Mouse (Mus musculus) lung, embryonic 15.5 days (tissue): ENCODE measurements around the gene Krt23. TPM values are rescaled to one million over a fixed set of nuclear protein-coding genes. Genes with fewer than 3 reads are reported as not detected.

Experiments used
- ATAC-seq: fragments of 200-750 bp; cut with Nextera tagmentation; 2 replicates; pipeline ENCODE4 v1.8.0; 2017; ENCODE audit warnings: moderate number of reproducible peaks, borderline replicate concordance; ENCODE audit not compliant: low FRiP score, low TSS enrichment; ENCODE audit errors: extremely low read depth
- H3K27ac ChIP-seq: fragments of 300-500 bp; sonication (generic); 2 replicates; pipeline ENCODE4 v1.5.1; 2015; ENCODE audit warnings: moderate library complexity, mild to moderate bottlenecking, inconsistent platforms
- H3K27me3 ChIP-seq: fragments of 300-500 bp; sonication (generic); 2 replicates; pipeline ENCODE4 v1.6.1; 2015; ENCODE audit warnings: inconsistent platforms
- H3K36me3 ChIP-seq: fragments of 300-500 bp; sonication (generic); 2 replicates; pipeline ENCODE4 v1.6.1; 2015; ENCODE audit warnings: inconsistent platforms
- H3K4me1 ChIP-seq: fragments of 300-500 bp; sonication (generic); 2 replicates; pipeline ENCODE4 v1.6.1; 2015; ENCODE audit warnings: inconsistent platforms
- H3K4me2 ChIP-seq: fragments of 300-500 bp; sonication (generic); 2 replicates; pipeline ENCODE4 v1.6.1; 2015; ENCODE audit warnings: inconsistent platforms, mild to moderate bottlenecking, moderate library complexity
- H3K4me3 ChIP-seq: fragments of 300-500 bp; sonication (generic); 2 replicates; pipeline ENCODE4 v1.5.1; 2015; ENCODE audit warnings: mild to moderate bottlenecking, inconsistent platforms
- H3K9ac ChIP-seq: fragments of 300-500 bp; sonication (generic); 2 replicates; pipeline ENCODE4 v1.6.1; 2015; ENCODE audit warnings: inconsistent platforms
- H3K9me3 ChIP-seq: fragments of 300-500 bp; sonication (generic); 2 replicates; pipeline ENCODE4 v1.6.1; 2016; ENCODE audit warnings: inconsistent platforms
- WGBS: fragments of 180-500 bp; shearing (Covaris S2); methylation state at CpG from one replicate; pipeline ENCODE4 v1.1.7; 2015; 5-methylcytosine and 5-hydroxymethylcytosine counted together
- polyA plus RNA-seq: library from polyadenylated mRNA; unstranded; fragments of >200 nt; fragmentation: Nextera tagmentation; extraction: Ambion mirVana; gene quantifications from 2 replicates; pipeline ENCODE4 v1.2.1, GENCODE M21; 2015

Krt23 gene
- 3.9 and 5.1 TPM in 2 replicates for polyA plus RNA-seq

DNA sequence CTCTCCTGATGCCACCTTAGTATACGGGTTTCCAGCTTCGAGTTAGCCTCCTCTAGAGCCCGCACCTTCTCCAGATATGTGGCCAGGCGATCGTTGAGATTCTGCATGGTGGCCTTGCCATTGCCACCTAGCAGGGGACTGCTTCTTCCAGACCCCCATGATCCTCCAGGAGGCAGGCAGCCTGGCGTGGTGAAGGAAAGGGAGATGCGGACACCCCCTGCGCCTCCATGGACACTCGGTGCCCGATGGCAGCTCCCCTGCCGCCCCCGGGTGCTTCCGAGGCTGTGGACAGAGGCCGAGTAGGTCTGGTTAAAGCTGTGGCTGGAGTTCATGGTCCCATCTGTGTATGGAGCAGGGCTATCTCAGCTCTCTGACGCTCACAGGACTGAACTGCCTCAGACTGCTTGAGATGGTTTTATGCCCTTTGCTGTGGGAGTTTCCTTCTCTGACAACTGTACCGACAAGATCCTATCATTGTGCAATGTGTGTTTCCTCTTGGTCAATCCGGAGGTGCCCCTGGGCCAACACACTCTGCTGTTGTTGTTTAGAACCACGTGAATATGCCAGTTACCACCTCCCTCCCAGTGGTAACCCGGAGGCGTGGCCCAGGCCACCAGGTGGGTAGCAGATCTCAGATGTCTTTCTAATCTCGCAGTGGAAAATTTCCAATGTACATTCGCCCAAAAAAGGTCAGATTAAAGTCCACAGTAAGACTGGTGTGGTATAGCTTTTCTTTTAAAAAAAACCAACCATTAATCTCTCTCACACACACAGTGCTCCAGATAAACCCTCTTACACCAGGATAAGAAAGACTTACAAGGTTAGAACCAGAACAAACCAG lies at the start of gene Krt23:
TSS of gene Krt23 (minus strand) at position 405 of the 841 bp plus-strand sequence.
- no peak for ATAC-seq
- Histone ChIP-seq H3K36me3 (no peaks in the 10 kb centered on the region), H3K27me3 (no peaks in the 10 kb centered on the region), H3K4me1 (peaks cover 16% of the 10 kb centered on the region), H3K9me3 (no peaks in the 10 kb centered on the region), H3K9ac (no peak within 1 kb of the TSS), H3K4me3 (no peak within 1 kb of the TSS), H3K4me2 (no peak within 1 kb of the TSS), H3K27ac (peak within 1 kb of the TSS; percentile 60)
- 66% methylated on average over 22 of the region's 22 CpGs for WGBS

DNA sequence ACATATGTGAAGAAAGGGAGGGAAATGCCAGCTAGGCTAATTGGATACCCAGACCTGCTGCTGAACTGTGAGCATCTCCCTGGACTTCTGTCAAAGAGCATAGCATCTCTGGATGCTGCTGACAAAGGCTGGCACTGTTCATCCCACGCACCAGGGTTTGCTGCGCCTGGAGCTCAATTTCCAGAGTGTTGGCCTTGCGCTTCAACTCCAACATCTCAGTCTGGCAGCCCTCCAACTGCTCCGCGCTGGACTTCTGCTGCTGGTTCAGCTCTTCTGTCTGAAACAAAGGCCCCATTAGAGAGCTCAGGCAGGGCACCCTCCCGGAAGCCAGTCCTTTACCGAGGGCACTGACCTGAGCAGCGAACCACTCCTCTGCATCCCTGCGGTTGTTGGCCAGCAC lies 46.8 kb upstream of the Krt23 start:
- WGBS = 35% methylated on average over 9 of the region's 9 CpGs
- no peak for ATAC-seq
- Histone ChIP-seq H3K27ac (peak overlapping the region; percentile 68; the same call in 1 of the 2 replicates), H3K9me3 (no peaks in the 10 kb centered on the region), H3K36me3 (no peaks in the 10 kb centered on the region), H3K9ac (no peak overlapping the region), H3K4me3 (no peak overlapping the region), H3K4me2 (peak overlapping the region; percentile 8; the same call in 1 of the 2 replicates), H3K4me1 (0 out of 2 replicates have a peak, but pooled peaks cover 6% of the 10 kb centered on the region), H3K27me3 (no peaks in the 10 kb centered on the region)

DNA sequence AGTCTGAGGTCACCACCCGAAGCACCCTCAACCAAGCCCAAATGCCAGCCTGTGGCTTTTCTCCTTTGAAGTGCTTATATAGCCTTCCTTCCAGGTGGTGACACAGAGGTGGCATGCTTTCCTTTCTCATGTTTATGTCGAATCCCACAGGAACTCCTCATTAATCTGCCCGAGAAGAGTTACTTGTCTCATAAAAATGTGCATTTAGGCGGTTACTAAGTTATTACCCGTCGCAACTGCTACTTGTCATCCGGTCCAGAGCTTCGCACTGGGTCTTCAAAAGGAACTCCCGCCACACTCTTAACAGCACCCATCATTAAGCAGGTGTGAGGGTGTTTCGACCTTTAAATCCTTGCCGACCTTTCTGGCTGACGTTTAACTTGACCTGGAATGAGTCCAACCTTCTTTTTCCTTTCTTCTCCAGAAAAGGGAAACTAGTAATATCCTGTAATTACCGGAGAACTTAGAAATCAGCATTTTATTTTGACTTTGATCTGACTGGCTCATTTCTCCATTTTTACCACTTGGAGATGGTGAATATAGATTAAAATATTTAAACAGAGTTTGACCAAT lies 28.4 kb upstream of the Krt23 start, which contains the start of gene Krt39:
TSS of gene Krt39 (minus strand) at position 51 of the 573 bp plus-strand sequence.
- Histone ChIP-seq H3K27ac (no peak within 1 kb of the TSS), H3K9ac (no peak within 1 kb of the TSS), H3K9me3 (no peaks in the 10 kb centered on the region), H3K4me3 (no peak within 1 kb of the TSS), H3K27me3 (no peaks in the 10 kb centered on the region), H3K36me3 (no peaks in the 10 kb centered on the region), H3K4me1 (no peaks in the 10 kb centered on the region), H3K4me2 (no peak within 1 kb of the TSS)
- 56% methylated on average over 13 of the region's 13 CpGs for WGBS
- no peak for ATAC-seq

DNA sequence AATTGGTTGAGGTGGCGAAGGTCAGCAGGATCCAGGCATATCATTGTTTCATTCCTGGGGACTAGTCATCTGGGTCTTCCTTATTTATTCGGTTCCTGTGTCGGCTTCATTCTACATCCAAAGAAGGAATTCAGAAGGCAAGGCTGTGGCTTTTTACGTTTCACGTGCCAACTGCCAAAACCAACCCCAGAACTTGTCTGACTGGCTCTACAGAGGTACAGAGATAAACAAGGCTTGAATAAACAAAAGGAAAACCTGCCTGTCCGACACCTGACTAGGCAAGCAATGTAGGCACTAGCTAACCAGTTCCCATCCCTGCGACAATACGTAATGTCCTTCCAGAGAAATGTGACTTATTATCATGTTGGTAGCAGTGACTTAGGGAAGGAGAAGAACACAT lies 21.2 kb upstream of the Krt23 start:
- WGBS = 54% methylated on average over 8 of the region's 8 CpGs
- Histone ChIP-seq H3K27ac (0 out of 2 replicates have a peak overlapping the region, but pooled peaks have one; percentile 48), H3K36me3 (no peaks in the 10 kb centered on the region), H3K4me2 (no peak overlapping the region), H3K4me3 (no peak overlapping the region), H3K27me3 (no peaks in the 10 kb centered on the region), H3K4me1 (0 out of 2 replicates have a peak, but pooled peaks cover 4% of the 10 kb centered on the region), H3K9ac (no peak overlapping the region), H3K9me3 (no peaks in the 10 kb centered on the region)
- no peak for ATAC-seq

DNA sequence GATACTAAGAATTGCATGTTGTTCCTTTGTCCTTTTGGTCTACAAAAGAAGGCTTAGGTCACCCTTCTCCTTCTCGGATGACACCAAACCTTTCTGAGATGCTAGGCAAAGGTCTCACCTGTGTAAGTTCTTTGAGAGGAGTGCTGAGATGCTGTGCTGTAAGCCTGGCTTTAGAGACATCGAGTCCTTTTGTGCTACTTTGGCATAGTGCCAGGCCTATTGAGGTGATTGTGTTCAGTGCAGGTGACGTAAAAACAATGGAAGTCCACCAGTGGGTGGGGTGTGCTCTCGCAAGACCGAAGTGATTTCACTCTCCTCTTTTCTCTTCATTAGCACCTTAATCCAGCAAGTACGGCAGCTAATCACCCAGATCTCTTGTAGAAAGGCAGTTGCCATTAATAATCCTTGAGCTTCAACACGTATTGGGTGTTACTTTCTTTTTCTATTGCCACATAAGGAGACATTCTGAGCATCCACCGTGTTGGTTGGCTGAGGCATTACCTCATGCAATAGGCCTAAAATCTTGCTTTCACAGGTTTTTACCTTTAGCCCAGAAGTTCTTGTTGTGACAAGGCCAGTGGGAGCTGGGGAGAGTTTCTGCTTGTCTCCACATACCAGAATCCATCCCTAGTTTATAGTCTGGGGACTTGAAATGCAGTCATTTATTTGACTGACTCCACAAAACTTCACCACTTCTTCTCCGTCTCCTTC lies 7.3 kb upstream of the Krt23 start:
- no peaks in the 10 kb centered on the region for H3K4me1 ChIP-seq
- H3K27me3 ChIP-seq = no peaks in the 10 kb centered on the region
- WGBS = 76% methylated on average over 9 of the region's 9 CpGs
- H3K4me3 ChIP-seq = no peak overlapping the region
- no peak for ATAC-seq
- no peak overlapping the region for H3K4me2 ChIP-seq
- no peaks in the 10 kb centered on the region for H3K9me3 ChIP-seq
- H3K27ac ChIP-seq = no peak overlapping the region
- no peaks in the 10 kb centered on the region for H3K36me3 ChIP-seq
- no peak overlapping the region for H3K9ac ChIP-seq

DNA sequence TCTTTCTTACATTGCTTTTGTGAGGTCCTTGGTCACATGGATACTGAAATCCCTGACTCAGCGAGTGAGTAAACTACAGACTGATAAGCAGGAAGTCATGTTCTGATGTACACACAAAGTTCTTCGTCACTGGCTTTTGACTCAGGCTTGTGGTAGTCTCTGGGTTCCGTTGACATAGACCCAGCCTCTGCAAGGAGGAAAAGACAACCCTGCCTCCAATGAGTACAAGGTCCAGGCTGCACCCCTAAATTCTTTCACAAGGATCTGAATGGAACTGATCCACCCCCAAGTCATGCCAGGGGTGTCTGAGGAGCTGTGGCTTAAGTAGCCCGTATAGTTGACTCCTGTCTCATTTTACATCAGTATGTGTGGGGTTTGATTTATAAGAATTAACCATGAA lies 3.5 kb upstream of the Krt23 start:
- Histone ChIP-seq H3K27me3 (no peaks in the 10 kb centered on the region), H3K4me1 (peaks cover 11% of the 10 kb centered on the region; the same call in 1 of the 2 replicates), H3K9me3 (no peaks in the 10 kb centered on the region), H3K4me3 (no peak overlapping the region), H3K9ac (no peak overlapping the region), H3K27ac (no peak overlapping the region), H3K4me2 (no peak overlapping the region), H3K36me3 (no peaks in the 10 kb centered on the region)
- no peak for ATAC-seq
- 69% methylated on average over 4 of the region's 4 CpGs for WGBS

DNA sequence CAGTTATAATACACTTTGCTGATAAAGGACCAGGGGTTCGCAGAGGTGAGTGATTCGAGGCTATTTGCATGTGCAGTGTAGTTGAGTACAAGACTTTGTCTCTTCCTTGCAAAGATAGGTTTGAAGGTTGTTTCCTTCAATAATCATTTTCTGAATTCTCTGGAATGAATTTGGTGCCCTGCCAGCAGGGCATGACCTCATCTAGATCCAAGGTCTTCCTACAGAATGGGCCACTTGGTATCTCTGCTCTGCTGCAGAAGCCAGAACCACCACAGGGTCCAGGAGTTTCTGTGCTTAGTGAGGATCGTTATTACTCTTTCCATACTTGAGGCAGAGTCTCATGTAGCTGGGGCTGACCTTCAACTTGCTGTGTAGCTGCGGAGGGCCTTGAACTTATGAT lies 1.8 kb upstream of the Krt23 start:
- WGBS = 88% methylated on average over 4 of the region's 4 CpGs
- H3K36me3 ChIP-seq = no peaks in the 10 kb centered on the region
- no peak overlapping the region for H3K4me2 ChIP-seq
- no peak for ATAC-seq
- no peak overlapping the region for H3K9ac ChIP-seq
- H3K4me1 ChIP-seq = peaks cover 14% of the 10 kb centered on the region
- H3K9me3 ChIP-seq = no peaks in the 10 kb centered on the region
- no peaks in the 10 kb centered on the region for H3K27me3 ChIP-seq
- no peak overlapping the region for H3K27ac ChIP-seq
- no peak overlapping the region for H3K4me3 ChIP-seq

DNA sequence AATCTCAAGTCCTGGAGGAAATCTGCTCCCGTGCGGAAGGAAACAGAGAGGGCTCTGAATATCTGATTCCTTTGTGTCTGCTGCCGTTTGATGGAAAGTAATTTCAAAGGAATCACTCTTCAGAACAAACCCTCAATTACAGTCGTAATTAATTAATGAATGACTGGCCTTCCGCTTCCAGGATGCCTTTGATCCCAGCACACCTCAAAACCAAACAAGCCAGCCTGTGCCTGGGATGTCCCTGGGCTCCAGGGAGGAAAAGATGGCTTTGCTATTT lies 575 bp upstream of the Krt23 start:
- Histone ChIP-seq H3K4me3 (no peak overlapping the region), H3K36me3 (no peaks in the 10 kb centered on the region), H3K27ac (0 out of 2 replicates have a peak overlapping the region, but pooled peaks have one; percentile 60), H3K27me3 (no peaks in the 10 kb centered on the region), H3K9me3 (no peaks in the 10 kb centered on the region), H3K4me1 (peaks cover 16% of the 10 kb centered on the region), H3K9ac (no peak overlapping the region), H3K4me2 (no peak overlapping the region)
- no peak for ATAC-seq
- WGBS = 22% methylated on average over 5 of the region's 5 CpGs

DNA sequence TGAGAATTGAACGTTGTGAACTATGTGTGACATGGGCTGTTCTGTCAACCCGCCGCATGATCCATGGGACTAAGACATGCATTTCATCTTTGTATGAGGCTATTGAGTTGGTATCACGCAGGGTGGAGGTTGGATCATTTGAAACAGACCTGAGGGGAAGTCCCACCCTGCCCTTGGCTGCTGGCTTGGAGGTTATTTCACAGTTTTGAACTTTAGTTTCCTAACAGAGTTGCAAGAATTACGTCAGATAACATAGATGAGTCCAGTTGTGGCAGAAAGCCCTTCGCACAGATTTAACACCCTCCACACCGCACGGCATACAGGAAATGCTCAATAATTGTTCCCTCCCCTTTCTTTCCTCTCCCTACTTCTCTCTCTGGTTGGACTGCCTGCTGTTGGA lies 1.9 kb downstream of the Krt23 start:
- Histone ChIP-seq H3K9me3 (no peaks in the 10 kb centered on the region), H3K4me2 (no peak overlapping the region), H3K27ac (peak overlapping the region; percentile 88), H3K36me3 (no peaks in the 10 kb centered on the region), H3K4me3 (no peak overlapping the region), H3K4me1 (peaks cover 16% of the 10 kb centered on the region), H3K9ac (no peak overlapping the region), H3K27me3 (no peaks in the 10 kb centered on the region)
- WGBS = 56% methylated on average over 8 of the region's 8 CpGs
- ATAC-seq = no peak

DNA sequence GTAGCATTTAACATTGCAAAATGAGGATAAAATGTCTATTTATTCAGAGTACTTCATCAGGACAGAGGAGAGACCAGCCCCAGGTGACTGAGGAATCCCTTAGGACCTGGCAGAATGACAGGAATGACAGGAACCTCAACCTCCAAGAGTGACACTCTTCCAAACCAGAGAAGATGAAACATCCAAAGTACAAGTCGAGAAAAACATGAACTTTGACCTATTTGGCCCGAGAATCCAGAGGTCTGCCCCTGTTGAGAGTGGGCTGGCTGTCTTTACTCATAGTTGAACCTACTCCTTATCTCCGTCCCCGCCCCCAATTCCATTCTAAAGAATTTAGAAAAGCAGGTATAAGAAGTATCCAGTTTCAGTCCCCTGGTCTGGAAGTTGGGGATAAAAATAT lies 2.3 kb downstream of the Krt23 start:
- no peaks in the 10 kb centered on the region for H3K36me3 ChIP-seq
- no peak overlapping the region for H3K4me2 ChIP-seq
- no peaks in the 10 kb centered on the region for H3K9me3 ChIP-seq
- peak overlapping the region; percentile 88 for H3K27ac ChIP-seq
- H3K4me3 ChIP-seq = no peak overlapping the region
- peaks cover 16% of the 10 kb centered on the region for H3K4me1 ChIP-seq
- no peaks in the 10 kb centered on the region for H3K27me3 ChIP-seq
- no peak for ATAC-seq
- H3K9ac ChIP-seq = no peak overlapping the region
- WGBS = 36% methylated on average over 4 of the region's 4 CpGs

DNA sequence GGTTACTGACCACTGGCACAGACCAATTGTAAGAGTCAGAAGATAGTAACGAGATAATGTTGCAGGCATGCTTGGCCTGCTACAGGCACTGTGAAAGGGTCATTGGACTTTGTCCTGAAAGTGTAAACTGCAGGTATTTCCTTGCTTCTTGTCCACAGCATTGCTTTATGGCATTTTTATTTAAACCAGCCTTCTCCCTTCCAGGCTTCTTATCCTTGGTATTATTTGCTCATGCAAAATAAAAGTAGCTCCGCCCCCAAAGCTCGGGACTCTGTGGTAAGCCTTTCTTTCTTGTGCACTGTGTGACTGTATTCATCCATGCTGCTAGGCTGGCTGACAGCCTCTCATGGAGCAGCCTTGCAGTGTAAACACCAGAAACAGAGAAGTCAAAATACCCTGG lies 3.7 kb downstream of the Krt23 start:
- Histone ChIP-seq H3K9me3 (no peaks in the 10 kb centered on the region), H3K36me3 (no peaks in the 10 kb centered on the region), H3K9ac (no peak overlapping the region), H3K4me3 (no peak overlapping the region), H3K27ac (peak overlapping the region; percentile 88), H3K27me3 (no peaks in the 10 kb centered on the region), H3K4me1 (peaks cover 16% of the 10 kb centered on the region), H3K4me2 (no peak overlapping the region)
- 49% methylated on average over 3 of the region's 3 CpGs for WGBS
- ATAC-seq = peak; percentile 62; the same call in 1 of the 2 replicates

DNA sequence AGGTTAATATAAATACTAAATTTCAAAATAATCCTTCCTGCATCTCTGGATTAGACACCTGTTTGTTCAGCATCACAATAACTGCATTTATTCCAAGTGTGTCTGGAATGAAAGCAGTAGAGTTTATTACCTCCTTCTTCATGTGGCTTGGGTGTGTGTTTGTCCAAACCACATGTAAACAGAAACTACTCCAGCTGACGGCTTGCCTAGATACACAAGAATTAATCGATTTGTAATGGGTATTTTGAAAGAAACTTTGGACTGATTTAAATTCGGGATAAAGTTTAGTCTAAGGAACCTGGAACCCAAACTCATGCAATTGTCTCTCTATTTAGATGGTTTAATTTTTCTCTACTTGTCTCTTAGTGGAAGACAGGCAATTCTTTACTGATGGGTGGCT lies 18.0 kb downstream of the Krt23 start:
- Histone ChIP-seq H3K4me3 (no peak overlapping the region), H3K27me3 (no peaks in the 10 kb centered on the region), H3K36me3 (no peaks in the 10 kb centered on the region), H3K9ac (no peak overlapping the region), H3K4me1 (no peaks in the 10 kb centered on the region; the same call in 1 of the 2 replicates), H3K27ac (no peak overlapping the region), H3K4me2 (no peak overlapping the region), H3K9me3 (no peaks in the 10 kb centered on the region)
- WGBS = 72% methylated on average over 3 of the region's 3 CpGs
- no peak for ATAC-seq
